In the genomic region with DNA sequence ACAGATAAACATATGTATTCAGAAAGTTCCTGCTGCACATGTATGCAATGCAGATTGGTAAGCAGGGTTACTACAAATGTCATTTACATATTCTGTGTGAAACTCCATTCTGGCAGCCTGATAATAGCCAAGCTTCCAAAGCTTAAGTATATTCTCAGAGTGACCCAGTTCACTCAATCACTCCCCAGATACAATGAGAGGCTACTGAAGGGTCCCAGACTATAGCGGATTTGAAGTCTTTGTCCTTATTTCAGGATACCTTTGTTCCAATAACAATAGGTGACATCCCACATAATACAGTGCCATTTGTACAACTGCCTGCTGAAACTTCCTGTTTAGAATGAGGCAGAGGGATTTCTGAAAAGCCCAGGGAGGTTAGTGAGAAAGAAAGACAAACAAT, we compare ENCODE assay signal across 14 mouse cellular contexts.
A peak's percentile ranks its signal among the peaks of the same experiment; 100 is the strongest.
DNase-seq lines count a peak whose midpoint lies in the region; ATAC-seq and TF ChIP-seq lines count a peak whose summit lies in the region.
"Had no signal": no experiment of that assay in that cellular context is flagged by ENCODE, and none has a peak within 500 bp of the region (broad histone marks: within the 10 kb centered on the region; RNA-seq: fewer than 3 reads in every experiment).

No protein-coding gene starts in this region.

- no peaks in the 10 kb centered on the region for H3K9me3 ChIP-seq in midbrain, embryonic 11.5 days (ENCODE audit: control insufficient read depth, low read length)
- H3K9me3 ChIP-seq in midbrain, embryonic 10.5 days (replicated peaks) = no peaks in the 10 kb centered on the region
- no peaks in the 10 kb centered on the region for H3K9me3 ChIP-seq in forebrain, embryonic 12.5 days
- no peaks in the 10 kb centered on the region for H3K9me3 ChIP-seq in hindbrain, embryonic 14.5 days (ENCODE audit: control insufficient read depth, low read length)
- no peaks in the 10 kb centered on the region for H3K9me3 ChIP-seq in midbrain, postnatal 0 days (ENCODE audit: low read length)
- H3K9me3 ChIP-seq: embryonic facial prominence, embryonic 13.5 days; limb, embryonic 13.5 days had no signal

- peaks cover 11% of the 10 kb centered on the region for H3K4me1 ChIP-seq in midbrain, embryonic 11.5 days (ENCODE audit: control insufficient read depth, insufficient read depth, low read length)
- H3K4me1 ChIP-seq in midbrain, embryonic 10.5 days = peaks cover 24% of the 10 kb centered on the region
- H3K4me1 ChIP-seq in forebrain, embryonic 12.5 days = peaks cover 10% of the 10 kb centered on the region
- no peaks in the 10 kb centered on the region; the same call in 1 of the 2 replicates for H3K4me1 ChIP-seq in hindbrain, embryonic 14.5 days (replicated peaks; ENCODE audit: control insufficient read depth, insufficient read depth, low read length)
- H3K4me1 ChIP-seq in midbrain, postnatal 0 days (ENCODE audit: insufficient read depth, low read length) = no peaks in the 10 kb centered on the region
- H3K4me1 ChIP-seq: embryonic facial prominence, embryonic 13.5 days; limb, embryonic 13.5 days had no signal

- no peak for TF ChIP-seq CTCF in midbrain, postnatal 0 days (IDR thresholded peaks at IDR 0.05)
- TF ChIP-seq CTCF in gastrocnemius, adult 2 months (IDR thresholded peaks at IDR 0.05) = no peak

- peak; percentile 90 for DNase-seq in midbrain, embryonic 11.5 days (ENCODE audit: low spot score, missing footprints)
- DNase-seq in midbrain, embryonic 10.5 days (ENCODE audit: low spot score) = no peak
- no peak for DNase-seq in hindbrain, embryonic 14.5 days (ENCODE audit: low spot score)
- peak; percentile 44 for DNase-seq in midbrain, postnatal 0 days (ENCODE audit: low spot score)
- DNase-seq in adipocyte (ENCODE audit: low spot score) = no peak
- no peak for DNase-seq in gastrocnemius, adult 2 months
- DNase-seq in layer of hippocampus, adult 9-11 months = no peak
- DNase-seq: cerebellum, adult 9-11 months; heart, adult 18-20 months; kidney, adult 11 months; kidney, postnatal 14 days had no signal

- H3K9ac ChIP-seq in midbrain, embryonic 11.5 days (ENCODE audit: low read length) = no peak overlapping the region
- H3K9ac ChIP-seq in forebrain, embryonic 12.5 days = no peak overlapping the region
- no peak overlapping the region for H3K9ac ChIP-seq in hindbrain, embryonic 14.5 days
- no peak overlapping the region for H3K9ac ChIP-seq in midbrain, postnatal 0 days (replicated peaks; ENCODE audit: low read length, poor library complexity, severe bottlenecking)
- H3K9ac ChIP-seq: embryonic facial prominence, embryonic 13.5 days; limb, embryonic 13.5 days had no signal

- ATAC-seq in midbrain, embryonic 11.5 days (ENCODE audit: low FRiP score) = peak; percentile 87
- peak; percentile 33; the same call in 1 of the 2 replicates for ATAC-seq in forebrain, embryonic 12.5 days (ENCODE audit: low FRiP score)
- peak; percentile 69; the same call in 1 of the 2 replicates for ATAC-seq in hindbrain, embryonic 14.5 days (ENCODE audit: low FRiP score)
- ATAC-seq in midbrain, postnatal 0 days (ENCODE audit: low FRiP score) = peak; percentile 80

- intact Hi-C loops in gastrocnemius, adult 2 months (cut with DNase I) = no loop called here

- H3K36me3 ChIP-seq in midbrain, embryonic 11.5 days (ENCODE audit: control insufficient read depth, insufficient read depth, low read length) = no peaks in the 10 kb centered on the region
- H3K36me3 ChIP-seq in midbrain, embryonic 10.5 days = no peaks in the 10 kb centered on the region
- H3K36me3 ChIP-seq in forebrain, embryonic 12.5 days (replicated peaks) = no peaks in the 10 kb centered on the region
- no peaks in the 10 kb centered on the region for H3K36me3 ChIP-seq in hindbrain, embryonic 14.5 days (replicated peaks; ENCODE audit: control insufficient read depth, insufficient read depth)
- H3K36me3 ChIP-seq in midbrain, postnatal 0 days (ENCODE audit: insufficient read depth, low read length) = no peaks in the 10 kb centered on the region
- H3K36me3 ChIP-seq: embryonic facial prominence, embryonic 13.5 days; limb, embryonic 13.5 days had no signal

- 18% methylated on average over 1 of the region's 1 CpGs for WGBS in midbrain, embryonic 11.5 days
- WGBS in midbrain, embryonic 10.5 days = 13% methylated on average over 1 of the region's 1 CpGs
- 15% methylated on average over 1 of the region's 1 CpGs for WGBS in forebrain, embryonic 12.5 days
- 2% methylated on average over 1 of the region's 1 CpGs for WGBS in hindbrain, embryonic 14.5 days
- 19% methylated on average over 1 of the region's 1 CpGs for WGBS in midbrain, postnatal 0 days

- no peak overlapping the region for H3K4me3 ChIP-seq in midbrain, embryonic 11.5 days (ENCODE audit: low read depth, low read length)
- H3K4me3 ChIP-seq in midbrain, embryonic 10.5 days = no peak overlapping the region
- no peak overlapping the region for H3K4me3 ChIP-seq in forebrain, embryonic 12.5 days (replicated peaks)
- no peak overlapping the region for H3K4me3 ChIP-seq in hindbrain, embryonic 14.5 days (replicated peaks; ENCODE audit: low read length)
- no peak overlapping the region for H3K4me3 ChIP-seq in midbrain, postnatal 0 days (ENCODE audit: low read depth, low read length)
- no peak overlapping the region for H3K4me3 ChIP-seq in gastrocnemius, adult 2 months
- H3K4me3 ChIP-seq: embryonic facial prominence, embryonic 13.5 days; limb, embryonic 13.5 days had no signal

- H3K27ac ChIP-seq in midbrain, embryonic 11.5 days (ENCODE audit: low read depth, low read length) = no peak overlapping the region; the same call in 1 of the 2 replicates
- no peak overlapping the region for H3K27ac ChIP-seq in midbrain, embryonic 10.5 days (replicated peaks)
- H3K27ac ChIP-seq in forebrain, embryonic 12.5 days = no peak overlapping the region
- H3K27ac ChIP-seq in hindbrain, embryonic 14.5 days = no peak overlapping the region
- no peak overlapping the region for H3K27ac ChIP-seq in midbrain, postnatal 0 days (ENCODE audit: low read depth, low read length)
- H3K27ac ChIP-seq in gastrocnemius, adult 2 months = no peak overlapping the region
- H3K27ac ChIP-seq: embryonic facial prominence, embryonic 13.5 days; limb, embryonic 13.5 days had no signal

- H3K27me3 ChIP-seq in midbrain, embryonic 11.5 days (ENCODE audit: control insufficient read depth, insufficient read depth, low read length) = no peaks in the 10 kb centered on the region
- peaks cover 10% of the 10 kb centered on the region; the same call in 1 of the 2 replicates for H3K27me3 ChIP-seq in midbrain, embryonic 10.5 days (ENCODE audit: low read depth, poor library complexity, severe bottlenecking)
- no peaks in the 10 kb centered on the region for H3K27me3 ChIP-seq in forebrain, embryonic 12.5 days
- H3K27me3 ChIP-seq in hindbrain, embryonic 14.5 days (ENCODE audit: control insufficient read depth, insufficient read depth, low read length) = no peaks in the 10 kb centered on the region
- no peaks in the 10 kb centered on the region for H3K27me3 ChIP-seq in midbrain, postnatal 0 days (ENCODE audit: insufficient read depth, low read length)
- H3K27me3 ChIP-seq: embryonic facial prominence, embryonic 13.5 days; limb, embryonic 13.5 days had no signal

- H3K4me2 ChIP-seq in midbrain, embryonic 11.5 days = no peak overlapping the region
- no peak overlapping the region for H3K4me2 ChIP-seq in forebrain, embryonic 12.5 days
- no peak overlapping the region for H3K4me2 ChIP-seq in hindbrain, embryonic 14.5 days (replicated peaks)
- H3K4me2 ChIP-seq in midbrain, postnatal 0 days (ENCODE audit: low read depth, low read length, poor library complexity, severe bottlenecking) = no peak overlapping the region
- H3K4me2 ChIP-seq: embryonic facial prominence, embryonic 13.5 days; limb, embryonic 13.5 days had no signal

Comparison
In these comparisons a context has a peak if more than half of its experiments do, and no peak if none do; other contexts are left out.
1. DNase-seq: peak in midbrain, embryonic 11.5 days (single experiment) and midbrain, postnatal 0 days (single experiment); none in midbrain, embryonic 10.5 days (single experiment), hindbrain, embryonic 14.5 days (single experiment), adipocyte (single experiment), gastrocnemius, adult 2 months (single experiment) and layer of hippocampus, adult 9-11 months (single experiment).
2. ATAC-seq: peak in every context shown above with its lines; median percentile 87 in midbrain, embryonic 11.5 days; 80 in midbrain, postnatal 0 days; 69 in hindbrain, embryonic 14.5 days; 33 in forebrain, embryonic 12.5 days.